1 mouse cellular context compared by ENCODE assay signal in the genomic region with DNA sequence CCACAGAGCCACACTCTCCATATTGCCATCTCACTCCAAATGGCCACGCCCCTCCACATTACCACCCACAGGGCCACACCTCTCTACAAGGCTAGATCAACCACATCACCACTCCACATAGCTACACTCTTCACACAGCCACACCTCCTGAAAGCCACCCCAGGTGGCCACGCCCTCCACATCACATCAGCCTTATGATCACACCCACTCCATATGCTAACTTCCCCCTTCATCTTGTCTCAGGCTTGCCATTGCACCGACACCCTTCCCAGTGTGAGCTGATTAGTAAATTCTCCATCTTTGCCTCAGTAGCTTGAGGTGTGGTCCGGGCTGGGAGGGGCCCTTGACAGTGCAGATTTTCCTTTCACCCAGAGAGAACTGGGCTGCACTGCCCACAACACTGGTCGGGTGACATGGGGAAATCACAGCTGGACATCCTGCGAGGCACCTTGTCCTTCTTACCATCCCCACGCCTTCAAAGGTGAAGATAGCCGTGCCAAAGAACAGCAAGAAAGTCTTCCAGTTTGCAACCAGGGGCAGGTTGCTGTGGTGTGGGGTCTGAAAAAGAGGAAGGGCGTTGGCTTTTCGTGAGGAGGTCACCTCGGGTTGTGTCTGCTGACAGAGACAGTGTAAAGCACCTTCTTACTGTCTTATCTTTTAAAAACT.
TF ChIP-seq lines count a peak whose summit lies in the region.

No protein-coding gene starts in this region.

TF ChIP-seq in MEL, 35 proteins besides CTCF, POLR2A, EP300 and RAD21 (continued from another document):
- TF ChIP-seq UBTF (IDR thresholded peaks at IDR 0.05; ENCODE audit: borderline replicate concordance, insufficient read depth, low read depth, low read length), result no peak
- TF ChIP-seq CHD2 (IDR thresholded peaks at IDR 0.05; ENCODE audit: low read length), result peak; percentile 21; the same call in 1 of the 2 replicates
- peak; percentile 45; the same call in 1 of the 2 replicates for TF ChIP-seq MYB (IDR thresholded peaks at IDR 0.05; ENCODE audit: low read depth, low read length)
- TF ChIP-seq TCF12 (IDR thresholded peaks at IDR 0.05; ENCODE audit: low read depth, low read length), result peak; percentile 65
- peak; percentile 84 for TF ChIP-seq MAZ (IDR thresholded peaks at IDR 0.05; ENCODE audit: low read depth, low read length)
